Mouse (Mus musculus): Measurements from ENCODE around the gene Tlx2. TPM values are rescaled to one million over a fixed set of nuclear protein-coding genes. Genes with fewer than 3 reads are reported as not detected.

Tlx2 gene
- polyA plus RNA-seq, 1 experiment from 2014 or later: 0.79 TPM

DNA sequence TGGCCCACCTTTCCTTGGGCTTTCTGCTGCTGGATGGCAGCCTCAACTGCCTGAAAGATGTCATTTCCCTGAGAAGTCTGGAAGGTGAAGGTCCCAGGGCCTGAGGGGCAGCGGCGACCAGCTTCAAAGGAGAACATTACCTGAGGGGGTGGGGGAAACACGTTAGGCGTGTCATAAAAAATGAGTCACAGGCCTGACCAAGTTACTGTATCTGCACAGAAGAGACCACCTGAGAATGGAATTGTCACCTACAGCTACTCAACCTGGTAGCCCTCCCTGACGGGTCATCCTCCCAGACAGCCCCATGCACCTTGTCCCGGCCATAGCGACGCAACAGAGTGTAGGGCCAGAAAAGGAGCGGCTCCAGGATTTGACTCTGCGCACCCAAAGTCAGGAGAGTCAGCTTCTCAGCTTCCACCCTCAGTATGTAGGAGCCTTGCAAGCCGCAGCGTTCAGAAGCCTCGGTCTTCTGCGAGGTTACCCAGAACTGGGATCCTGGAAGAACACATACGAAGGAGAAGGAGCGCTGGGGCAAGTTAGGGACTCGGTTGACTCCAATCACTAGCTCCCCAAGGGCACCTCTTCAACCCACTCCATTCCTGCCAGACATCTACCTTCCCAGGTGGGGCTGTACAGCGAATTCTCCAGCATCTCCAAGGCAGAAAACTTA lies 38.0 kb downstream of the Tlx2 start:
- WGBS: 43% methylated on average over 18 of the region's 18 CpGs
- Histone ChIP-seq H3K27ac (ENCODE audit: low read length) (no peak overlapping the region), H3K4me2 (ENCODE audit: low read depth, low read length) (peak overlapping the region; percentile 91), H3K9ac (ENCODE audit: low read length) (peak overlapping the region; percentile 76), H3K4me3 (ENCODE audit: low read length) (peak overlapping the region; percentile 75), H3K4me1 (replicated peaks; ENCODE audit: control insufficient read depth, insufficient read depth, low read length) (peaks cover 32% of the 10 kb centered on the region), H3K27me3 (ENCODE audit: control insufficient read depth, insufficient read depth, low read depth, low read length) (no peaks in the 10 kb centered on the region), H3K9me3 (ENCODE audit: control insufficient read depth, low read length) (no peaks in the 10 kb centered on the region), H3K36me3 (ENCODE audit: control insufficient read depth, insufficient read depth, low read length) (no peaks in the 10 kb centered on the region)
- no peak for ATAC-seq (ENCODE audit: low read depth)

DNA sequence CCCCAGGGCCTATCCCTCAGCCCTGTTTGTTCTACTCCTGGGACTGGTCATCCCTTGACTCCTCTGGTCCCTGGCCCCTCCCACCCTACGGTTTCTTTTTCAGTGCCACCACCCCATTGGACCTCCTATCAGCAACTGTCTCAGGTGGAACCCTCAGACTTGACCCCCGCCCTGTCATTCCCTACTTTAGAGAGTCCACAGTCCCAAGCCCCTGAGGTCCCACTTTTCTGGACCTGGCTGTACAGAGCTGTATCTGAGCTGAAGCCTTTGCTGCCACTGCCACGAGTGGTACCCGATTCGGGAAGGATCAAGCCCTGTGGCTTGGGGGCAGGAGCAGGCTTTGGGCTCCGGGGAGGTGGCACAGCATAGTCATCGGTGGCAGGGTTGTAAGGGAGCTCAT lies 39.0 kb downstream of the Tlx2 start:
- Histone ChIP-seq H3K36me3 (ENCODE audit: control insufficient read depth, insufficient read depth, low read length) (no peaks in the 10 kb centered on the region), H3K9me3 (ENCODE audit: control insufficient read depth, low read length) (no peaks in the 10 kb centered on the region), H3K4me3 (ENCODE audit: low read length) (no peak overlapping the region), H3K27me3 (ENCODE audit: control insufficient read depth, insufficient read depth, low read depth, low read length) (no peaks in the 10 kb centered on the region), H3K9ac (ENCODE audit: low read length) (no peak overlapping the region), H3K27ac (ENCODE audit: low read length) (no peak overlapping the region), H3K4me2 (ENCODE audit: low read depth, low read length) (no peak overlapping the region), H3K4me1 (replicated peaks; ENCODE audit: control insufficient read depth, insufficient read depth, low read length) (peaks cover 30% of the 10 kb centered on the region)
- no peak for ATAC-seq (ENCODE audit: low read depth)
- 71% methylated on average over 7 of the region's 7 CpGs for WGBS

DNA sequence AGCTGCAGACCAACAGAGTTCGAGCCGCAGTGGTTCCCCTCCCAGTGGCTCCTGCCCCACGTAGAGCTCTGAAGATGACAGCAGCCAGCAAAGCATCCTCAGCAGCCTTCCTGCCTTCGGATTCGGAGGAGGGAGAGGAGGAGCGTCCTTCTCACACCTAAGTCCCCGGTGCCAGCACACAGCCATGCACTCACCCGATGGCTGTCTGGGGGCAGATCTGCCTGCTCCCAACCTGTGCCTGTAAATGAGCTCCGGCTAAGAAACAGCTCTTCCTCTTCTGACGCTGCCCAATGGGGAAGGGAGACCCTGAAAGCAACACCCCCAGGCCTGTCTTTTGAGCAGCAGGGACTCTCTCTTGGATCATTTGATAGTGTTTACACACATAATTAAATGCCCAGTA lies 40.3 kb downstream of the Tlx2 start:
- H3K9ac ChIP-seq (ENCODE audit: low read length): no peak overlapping the region
- H3K27ac ChIP-seq (ENCODE audit: low read length): no peak overlapping the region
- no peak for ATAC-seq (ENCODE audit: low read depth)
- H3K4me3 ChIP-seq (ENCODE audit: low read length): no peak overlapping the region
- no peaks in the 10 kb centered on the region for H3K27me3 ChIP-seq (ENCODE audit: control insufficient read depth, insufficient read depth, low read depth, low read length)
- H3K9me3 ChIP-seq (ENCODE audit: control insufficient read depth, low read length): no peaks in the 10 kb centered on the region
- no peak overlapping the region for H3K4me2 ChIP-seq (ENCODE audit: low read depth, low read length)
- H3K4me1 ChIP-seq (replicated peaks; ENCODE audit: control insufficient read depth, insufficient read depth, low read length): peaks cover 22% of the 10 kb centered on the region
- H3K36me3 ChIP-seq (ENCODE audit: control insufficient read depth, insufficient read depth, low read length): no peaks in the 10 kb centered on the region
- WGBS: 41% methylated on average over 10 of the region's 10 CpGs

DNA sequence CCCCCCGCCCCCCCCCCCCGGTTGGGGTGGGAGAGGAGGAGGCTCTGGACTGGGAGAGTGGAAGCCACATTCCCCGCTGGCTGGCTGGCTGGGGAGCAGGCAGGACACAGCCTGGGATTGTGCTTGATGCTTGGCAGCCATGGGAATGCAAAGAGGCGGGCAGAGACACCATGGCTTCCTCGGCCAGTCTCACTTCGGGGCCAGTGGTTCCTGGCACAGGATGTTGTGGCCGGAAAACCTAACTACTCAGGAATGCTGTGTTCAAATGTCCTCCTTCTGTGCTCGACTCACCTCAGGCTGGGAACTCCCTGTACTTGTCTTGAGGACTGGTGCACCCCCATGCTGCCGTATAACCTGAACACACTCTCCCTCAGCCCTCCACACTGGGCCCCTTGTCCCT lies 42.4 kb downstream of the Tlx2 start:
- Histone ChIP-seq H3K9ac (ENCODE audit: low read length) (peak overlapping the region; percentile 45; the same call in 1 of the 2 replicates), H3K27me3 (ENCODE audit: control insufficient read depth, insufficient read depth, low read depth, low read length) (no peaks in the 10 kb centered on the region), H3K27ac (ENCODE audit: low read length) (no peak overlapping the region), H3K4me3 (ENCODE audit: low read length) (no peak overlapping the region), H3K9me3 (ENCODE audit: control insufficient read depth, low read length) (no peaks in the 10 kb centered on the region), H3K4me2 (ENCODE audit: low read depth, low read length) (no peak overlapping the region), H3K36me3 (ENCODE audit: control insufficient read depth, insufficient read depth, low read length) (no peaks in the 10 kb centered on the region), H3K4me1 (replicated peaks; ENCODE audit: control insufficient read depth, insufficient read depth, low read length) (peaks cover 17% of the 10 kb centered on the region)
- 16% methylated on average over 7 of the region's 9 CpGs for WGBS
- ATAC-seq (ENCODE audit: low read depth): peak; percentile 35

DNA sequence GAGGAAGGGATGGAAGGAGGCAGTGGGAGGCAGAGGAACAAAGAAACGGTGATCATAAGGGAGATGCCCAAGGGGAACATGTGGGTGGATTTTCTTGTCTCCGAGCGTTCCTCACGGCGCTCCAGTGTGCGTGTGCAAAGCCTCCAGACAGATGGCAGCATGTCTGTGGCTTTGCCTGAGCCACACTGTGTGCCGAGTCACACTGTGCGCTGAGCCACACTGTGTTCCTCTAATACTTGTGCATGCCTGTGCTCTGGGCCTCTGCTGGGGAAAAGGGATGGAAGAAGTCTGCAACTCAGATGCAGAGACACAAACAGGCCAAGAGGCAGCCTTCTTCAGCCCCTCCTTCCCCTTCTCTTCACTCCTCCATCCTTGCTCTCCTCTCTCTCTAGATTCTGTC lies 42.8 kb downstream of the Tlx2 start:
- Histone ChIP-seq H3K27ac (ENCODE audit: low read length) (no peak overlapping the region), H3K4me3 (ENCODE audit: low read length) (no peak overlapping the region), H3K27me3 (ENCODE audit: control insufficient read depth, insufficient read depth, low read depth, low read length) (no peaks in the 10 kb centered on the region), H3K36me3 (ENCODE audit: control insufficient read depth, insufficient read depth, low read length) (no peaks in the 10 kb centered on the region), H3K4me1 (replicated peaks; ENCODE audit: control insufficient read depth, insufficient read depth, low read length) (peaks cover 14% of the 10 kb centered on the region), H3K9ac (ENCODE audit: low read length) (peak overlapping the region; percentile 45; the same call in 1 of the 2 replicates), H3K4me2 (ENCODE audit: low read depth, low read length) (no peak overlapping the region), H3K9me3 (ENCODE audit: control insufficient read depth, low read length) (no peaks in the 10 kb centered on the region)
- no peak for ATAC-seq (ENCODE audit: low read depth)
- 78% methylated on average over 8 of the region's 8 CpGs for WGBS

DNA sequence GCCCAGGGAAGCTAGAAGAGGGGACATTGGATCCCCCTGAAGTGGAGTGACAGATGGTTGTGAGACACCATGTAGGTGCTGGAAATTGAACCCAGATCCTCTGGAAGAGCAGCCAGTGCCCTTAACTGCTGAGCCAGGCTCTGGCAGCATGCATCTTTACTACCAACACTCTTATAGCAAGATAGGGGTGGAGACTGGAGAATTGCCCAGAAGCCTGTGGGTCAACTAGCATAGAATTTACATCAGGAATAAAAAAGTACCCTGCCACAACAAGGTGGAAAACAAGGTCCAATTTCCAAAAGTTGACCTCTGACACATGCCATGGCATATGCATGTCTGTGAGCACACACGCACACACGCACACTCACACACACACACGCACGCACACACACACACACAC lies 44.9 kb downstream of the Tlx2 start:
- 83% methylated on average over 4 of the region's 4 CpGs for WGBS
- H3K4me1 ChIP-seq (replicated peaks; ENCODE audit: control insufficient read depth, insufficient read depth, low read length): peaks cover 8% of the 10 kb centered on the region
- no peak overlapping the region for H3K4me2 ChIP-seq (ENCODE audit: low read depth, low read length)
- H3K9ac ChIP-seq (ENCODE audit: low read length): no peak overlapping the region
- no peak overlapping the region for H3K27ac ChIP-seq (ENCODE audit: low read length)
- H3K36me3 ChIP-seq (ENCODE audit: control insufficient read depth, insufficient read depth, low read length): no peaks in the 10 kb centered on the region
- ATAC-seq (ENCODE audit: low read depth): no peak
- no peaks in the 10 kb centered on the region for H3K27me3 ChIP-seq (ENCODE audit: control insufficient read depth, insufficient read depth, low read depth, low read length)
- H3K4me3 ChIP-seq (ENCODE audit: low read length): no peak overlapping the region
- no peaks in the 10 kb centered on the region for H3K9me3 ChIP-seq (ENCODE audit: control insufficient read depth, low read length)

DNA sequence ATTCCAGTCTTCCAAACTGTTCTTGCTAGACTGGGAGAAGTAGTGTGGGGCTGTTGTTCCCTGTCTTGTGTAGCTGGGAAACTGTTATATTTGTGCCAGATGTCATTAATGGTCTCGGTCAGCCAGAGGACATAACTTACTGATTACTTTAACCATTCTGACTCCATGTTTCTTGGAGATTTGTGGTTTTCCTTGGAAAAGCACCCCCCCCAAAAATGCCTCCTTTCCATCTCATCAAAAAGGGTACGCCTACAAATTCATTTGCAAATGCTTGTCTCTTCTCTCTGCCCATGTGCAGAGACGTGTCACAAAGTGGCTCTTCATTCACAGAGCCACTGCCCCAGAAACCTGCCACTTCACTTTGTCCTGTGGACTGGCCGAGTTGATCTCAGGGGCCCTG lies 45.7 kb downstream of the Tlx2 start:
- 57% methylated on average over 4 of the region's 4 CpGs for WGBS
- no peak overlapping the region for H3K4me2 ChIP-seq (ENCODE audit: low read depth, low read length)
- H3K27ac ChIP-seq (ENCODE audit: low read length): no peak overlapping the region
- no peaks in the 10 kb centered on the region for H3K9me3 ChIP-seq (ENCODE audit: control insufficient read depth, low read length)
- no peaks in the 10 kb centered on the region for H3K36me3 ChIP-seq (ENCODE audit: control insufficient read depth, insufficient read depth, low read length)
- peaks cover 8% of the 10 kb centered on the region for H3K4me1 ChIP-seq (replicated peaks; ENCODE audit: control insufficient read depth, insufficient read depth, low read length)
- no peak overlapping the region for H3K4me3 ChIP-seq (ENCODE audit: low read length)
- no peak for ATAC-seq (ENCODE audit: low read depth)
- no peaks in the 10 kb centered on the region for H3K27me3 ChIP-seq (ENCODE audit: control insufficient read depth, insufficient read depth, low read depth, low read length)
- H3K9ac ChIP-seq (ENCODE audit: low read length): no peak overlapping the region

DNA sequence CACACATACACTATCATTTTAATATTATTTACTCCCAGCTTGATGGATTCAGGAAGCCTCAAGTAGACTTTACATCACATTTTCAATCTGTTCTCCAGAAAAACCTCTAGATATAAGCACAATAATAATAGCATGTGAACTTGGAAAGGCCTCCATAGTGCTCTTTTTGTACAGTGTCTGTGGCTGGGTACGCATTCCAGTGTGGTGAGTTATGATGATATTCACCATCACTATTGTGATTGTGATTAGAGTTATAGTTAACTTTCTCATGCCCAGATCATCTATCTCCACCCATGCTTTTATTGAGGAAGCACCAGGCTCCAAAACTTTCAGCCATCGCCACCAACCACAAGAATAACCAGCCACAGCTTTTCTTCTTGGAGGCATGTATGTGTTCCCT lies 46.3 kb downstream of the Tlx2 start:
- Histone ChIP-seq H3K4me3 (ENCODE audit: low read length) (no peak overlapping the region), H3K36me3 (ENCODE audit: control insufficient read depth, insufficient read depth, low read length) (no peaks in the 10 kb centered on the region), H3K9me3 (ENCODE audit: control insufficient read depth, low read length) (no peaks in the 10 kb centered on the region), H3K27ac (ENCODE audit: low read length) (no peak overlapping the region), H3K4me2 (ENCODE audit: low read depth, low read length) (no peak overlapping the region), H3K27me3 (ENCODE audit: control insufficient read depth, insufficient read depth, low read depth, low read length) (no peaks in the 10 kb centered on the region), H3K9ac (ENCODE audit: low read length) (no peak overlapping the region), H3K4me1 (replicated peaks; ENCODE audit: control insufficient read depth, insufficient read depth, low read length) (peaks cover 8% of the 10 kb centered on the region)
- ATAC-seq (ENCODE audit: low read depth): no peak
- 85% methylated on average over 2 of the region's 2 CpGs for WGBS

DNA sequence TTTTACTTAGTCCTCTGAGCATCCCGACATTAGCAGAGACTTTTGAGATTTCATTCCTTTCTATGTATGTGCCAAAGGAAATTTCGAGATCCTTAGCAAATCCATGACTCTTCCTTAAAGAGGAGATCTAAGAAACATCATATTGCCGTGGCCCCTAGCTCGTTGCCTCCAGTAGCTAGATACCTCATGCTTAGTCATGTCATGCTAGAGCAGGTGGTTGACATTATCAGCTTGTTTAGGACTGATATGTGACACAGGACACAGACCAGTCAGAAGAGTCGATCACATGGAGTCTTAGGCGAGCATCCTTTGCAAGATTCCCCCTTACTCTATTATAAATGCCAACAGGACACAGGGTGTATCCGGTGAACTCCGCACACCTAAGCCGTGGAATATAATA lies 47.1 kb downstream of the Tlx2 start:
- no peak for ATAC-seq (ENCODE audit: low read depth)
- Histone ChIP-seq H3K27ac (ENCODE audit: low read length) (no peak overlapping the region), H3K36me3 (ENCODE audit: control insufficient read depth, insufficient read depth, low read length) (no peaks in the 10 kb centered on the region), H3K4me3 (ENCODE audit: low read length) (no peak overlapping the region), H3K9ac (ENCODE audit: low read length) (no peak overlapping the region), H3K27me3 (ENCODE audit: control insufficient read depth, insufficient read depth, low read depth, low read length) (no peaks in the 10 kb centered on the region), H3K4me1 (replicated peaks; ENCODE audit: control insufficient read depth, insufficient read depth, low read length) (peaks cover 5% of the 10 kb centered on the region), H3K9me3 (ENCODE audit: control insufficient read depth, low read length) (no peaks in the 10 kb centered on the region), H3K4me2 (ENCODE audit: low read depth, low read length) (no peak overlapping the region)
- 84% methylated on average over 9 of the region's 9 CpGs for WGBS

Data from lung, embryonic 16.5 days (tissue).